Mouse (Mus musculus): ENCODE data around the gene Itgam. TPM values are rescaled to one million over a fixed set of nuclear protein-coding genes. Genes with fewer than 3 reads are reported as not detected.

Gene Itgam
- polyA plus RNA-seq, 1 experiment from 2014 or later: 0.97 TPM

DNA sequence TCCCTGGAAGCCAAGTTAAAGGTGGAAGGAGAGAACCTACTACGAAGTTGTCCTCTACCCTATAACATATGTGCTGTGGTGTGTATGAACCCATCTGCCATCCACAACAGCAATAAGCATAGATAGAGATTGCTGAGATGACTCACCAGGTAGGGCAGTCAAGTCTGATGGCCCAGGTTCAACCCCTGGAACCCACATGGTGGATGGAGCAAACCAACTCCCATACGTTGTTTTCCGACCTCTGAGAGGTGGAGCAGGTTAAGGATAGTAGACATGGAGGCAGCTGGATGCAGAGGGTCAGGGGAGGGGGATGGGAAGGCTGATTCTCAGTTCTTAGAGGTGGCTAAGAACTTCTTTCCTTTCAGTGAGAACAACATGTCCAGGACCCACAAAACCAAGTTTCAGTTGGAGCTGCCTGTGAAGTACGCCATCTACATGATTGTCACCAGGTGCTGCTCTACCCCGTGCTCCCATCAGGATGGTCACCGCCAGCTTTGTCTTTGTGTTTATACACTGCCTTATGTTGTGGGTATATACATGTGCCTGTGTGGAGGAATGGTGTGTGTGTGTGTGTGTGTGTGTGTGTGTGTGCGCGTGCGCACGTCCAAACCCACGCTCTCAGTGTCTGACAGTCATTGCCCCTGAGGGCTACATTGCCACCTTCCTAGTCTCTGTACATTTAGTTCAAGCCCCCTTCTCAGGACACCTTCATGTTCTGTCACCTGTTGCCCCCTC lies 52.1 kb downstream of the Itgam start:
- WGBS: 94% methylated on average over 11 of the region's 11 CpGs
- Histone ChIP-seq H3K9me3 (replicated peaks) (no peaks in the 10 kb centered on the region), H3K4me3 (no peak overlapping the region), H3K4me1 (0 out of 2 replicates have a peak, but pooled peaks cover 2% of the 10 kb centered on the region), H3K27ac (no peak overlapping the region), H3K9ac (no peak overlapping the region), H3K4me2 (replicated peaks) (no peak overlapping the region), H3K27me3 (no peaks in the 10 kb centered on the region), H3K36me3 (no peaks in the 10 kb centered on the region)
- ATAC-seq (ENCODE audit: low FRiP score): no peak

DNA sequence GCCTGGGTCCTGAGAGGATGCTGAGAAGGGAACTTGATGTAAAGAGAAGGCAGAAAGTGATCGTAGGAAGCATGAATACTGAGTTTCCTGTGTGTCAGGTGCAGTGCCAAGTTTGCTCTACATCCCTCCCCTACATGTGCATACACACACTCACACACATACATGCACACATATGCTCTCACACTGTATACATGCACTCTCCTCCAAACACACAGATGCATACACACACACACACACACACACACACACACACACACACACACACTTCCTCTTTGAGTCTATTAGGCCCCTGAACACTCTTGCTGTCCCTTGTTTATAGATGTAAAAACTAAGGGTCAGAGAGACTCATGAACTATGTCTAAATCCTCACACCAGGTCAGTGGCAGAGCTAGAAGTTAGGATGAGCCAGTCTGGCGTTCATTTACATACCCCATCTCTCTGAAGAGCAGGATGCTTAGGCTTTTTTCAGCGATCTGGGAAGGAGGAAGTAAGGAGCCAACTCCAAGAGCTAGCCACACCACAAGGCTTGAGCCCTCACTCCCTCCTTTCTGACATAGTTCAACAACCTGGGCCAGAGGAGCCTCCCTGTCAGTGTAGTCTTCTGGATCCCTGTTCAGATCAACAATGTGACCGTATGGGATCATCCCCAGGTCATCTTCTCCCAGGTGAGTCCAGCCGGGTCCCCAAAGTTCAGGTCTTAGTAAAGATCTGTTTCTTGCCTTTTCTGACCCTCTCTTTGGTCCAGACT lies 52.9 kb downstream of the Itgam start:
- Histone ChIP-seq H3K27ac (no peak overlapping the region), H3K27me3 (no peaks in the 10 kb centered on the region), H3K4me3 (no peak overlapping the region), H3K36me3 (no peaks in the 10 kb centered on the region), H3K9ac (no peak overlapping the region), H3K9me3 (replicated peaks) (no peaks in the 10 kb centered on the region), H3K4me1 (0 out of 2 replicates have a peak, but pooled peaks cover 2% of the 10 kb centered on the region), H3K4me2 (replicated peaks) (no peak overlapping the region)
- no peak for ATAC-seq (ENCODE audit: low FRiP score)
- 78% methylated on average over 5 of the region's 5 CpGs for WGBS

- Histone ChIP-seq H3K36me3 (no peaks in the 10 kb centered on the region), H3K9ac (no peak overlapping the region), H3K4me1 (0 out of 2 replicates have a peak, but pooled peaks cover 2% of the 10 kb centered on the region), H3K9me3 (replicated peaks) (no peaks in the 10 kb centered on the region), H3K4me2 (replicated peaks) (no peak overlapping the region), H3K27me3 (no peaks in the 10 kb centered on the region), H3K27ac (no peak overlapping the region), H3K4me3 (no peak overlapping the region)
- no peak for ATAC-seq (ENCODE audit: low FRiP score)
- 97% methylated on average over 5 of the region's 5 CpGs for WGBS
Measured at GRCm38 (mm10) chr7:128116396-128116795, 54.0 kb downstream of the Itgam start.

DNA sequence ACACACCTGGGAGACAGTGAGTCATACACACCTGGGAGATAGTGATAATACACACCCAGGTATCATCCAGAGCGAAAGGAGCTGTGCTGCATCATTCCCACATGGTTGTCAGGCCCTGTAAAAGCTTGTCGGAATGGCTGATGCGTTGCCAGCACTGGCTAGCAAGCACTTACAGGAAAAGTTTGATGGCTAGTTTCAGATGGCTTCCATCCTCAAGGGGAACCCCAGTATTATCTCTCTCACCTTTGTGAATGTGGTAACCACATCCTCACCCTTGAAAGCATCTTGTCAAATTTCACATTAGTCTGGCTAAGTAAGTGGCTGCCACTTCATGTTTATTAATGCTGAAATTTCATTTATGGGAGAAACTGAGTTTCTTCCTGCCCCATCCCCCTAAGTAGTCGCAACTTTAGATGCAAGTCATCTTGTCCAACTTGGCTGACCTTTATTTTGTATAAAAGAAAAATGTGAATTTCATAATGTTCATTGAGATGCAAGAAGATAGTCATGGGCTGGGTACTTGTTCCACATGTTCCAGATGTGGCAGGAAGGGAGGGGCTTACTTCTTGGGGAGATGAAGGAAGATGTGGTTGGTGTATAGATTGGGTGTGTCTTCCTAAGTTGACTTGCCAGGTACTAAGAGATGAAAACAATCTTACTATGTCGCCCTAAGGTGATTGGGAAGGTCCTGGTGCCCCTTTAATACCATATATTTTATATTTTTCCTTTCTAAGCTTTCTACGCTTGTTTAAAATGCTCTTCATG lies 57.5 kb downstream of the Itgam start:
- no peak overlapping the region for H3K4me2 ChIP-seq (replicated peaks)
- H3K27ac ChIP-seq: no peak overlapping the region
- ATAC-seq (ENCODE audit: low FRiP score): no peak
- H3K9me3 ChIP-seq (replicated peaks): no peaks in the 10 kb centered on the region
- H3K4me3 ChIP-seq: no peak overlapping the region
- H3K36me3 ChIP-seq: no peaks in the 10 kb centered on the region
- H3K27me3 ChIP-seq: no peaks in the 10 kb centered on the region
- no peaks in the 10 kb centered on the region for H3K4me1 ChIP-seq
- WGBS: 85% methylated on average over 6 of the region's 6 CpGs
- H3K9ac ChIP-seq: no peak overlapping the region

- H3K9me3 ChIP-seq (replicated peaks): no peaks in the 10 kb centered on the region
- H3K27me3 ChIP-seq: no peaks in the 10 kb centered on the region
- no peak for ATAC-seq (ENCODE audit: low FRiP score)
- H3K4me3 ChIP-seq: no peak within 1 kb of the TSS
- no peaks in the 10 kb centered on the region for H3K36me3 ChIP-seq
- H3K27ac ChIP-seq: no peak within 1 kb of the TSS
- H3K4me2 ChIP-seq (replicated peaks): no peak within 1 kb of the TSS
- no peak within 1 kb of the TSS for H3K9ac ChIP-seq
- 91% methylated on average over 8 of the region's 8 CpGs for WGBS
- no peaks in the 10 kb centered on the region for H3K4me1 ChIP-seq
Measured at GRCm38 (mm10) chr7:128128741-128129720, 66.6 kb downstream of the Itgam start, which contains the start of gene Itgax. TSS of gene Itgax (plus strand) at chr7:128129547.

DNA sequence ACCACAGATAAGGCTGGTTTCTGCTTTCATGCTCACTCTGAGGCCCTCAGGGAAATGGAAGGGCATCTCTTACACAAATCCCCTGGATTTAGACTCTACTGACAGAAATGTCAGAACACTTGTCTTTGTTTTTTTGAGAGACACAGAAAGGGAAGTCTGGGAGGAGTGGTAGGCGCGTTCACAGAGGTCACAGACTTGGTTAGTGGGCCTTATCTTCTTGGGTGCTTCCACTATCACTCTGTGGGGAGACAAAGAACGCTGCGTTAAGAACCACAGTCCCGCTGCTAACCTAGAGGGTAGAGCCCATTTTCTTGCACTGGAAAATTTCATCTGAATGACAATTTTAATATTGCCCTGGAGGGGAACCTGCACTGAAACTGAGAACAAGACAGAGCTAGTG lies 69.7 kb downstream of the Itgam start:
- Histone ChIP-seq H3K4me2 (replicated peaks) (no peak overlapping the region), H3K4me3 (no peak overlapping the region), H3K36me3 (no peaks in the 10 kb centered on the region), H3K4me1 (no peaks in the 10 kb centered on the region), H3K27me3 (no peaks in the 10 kb centered on the region), H3K27ac (no peak overlapping the region), H3K9me3 (replicated peaks) (no peaks in the 10 kb centered on the region), H3K9ac (no peak overlapping the region)
- WGBS: 91% methylated on average over 5 of the region's 5 CpGs
- no peak for ATAC-seq (ENCODE audit: low FRiP score)

GRCm38 (mm10) chr7:128133596-128133995 lies 71.2 kb downstream of the Itgam start:
- H3K9ac ChIP-seq: no peak overlapping the region
- ATAC-seq (ENCODE audit: low FRiP score): no peak
- 89% methylated on average over 2 of the region's 2 CpGs for WGBS
- H3K27me3 ChIP-seq: no peaks in the 10 kb centered on the region
- no peak overlapping the region for H3K4me2 ChIP-seq (replicated peaks)
- no peak overlapping the region for H3K27ac ChIP-seq
- H3K4me1 ChIP-seq: no peaks in the 10 kb centered on the region
- H3K9me3 ChIP-seq (replicated peaks): no peaks in the 10 kb centered on the region
- H3K4me3 ChIP-seq: no peak overlapping the region
- no peaks in the 10 kb centered on the region for H3K36me3 ChIP-seq

DNA sequence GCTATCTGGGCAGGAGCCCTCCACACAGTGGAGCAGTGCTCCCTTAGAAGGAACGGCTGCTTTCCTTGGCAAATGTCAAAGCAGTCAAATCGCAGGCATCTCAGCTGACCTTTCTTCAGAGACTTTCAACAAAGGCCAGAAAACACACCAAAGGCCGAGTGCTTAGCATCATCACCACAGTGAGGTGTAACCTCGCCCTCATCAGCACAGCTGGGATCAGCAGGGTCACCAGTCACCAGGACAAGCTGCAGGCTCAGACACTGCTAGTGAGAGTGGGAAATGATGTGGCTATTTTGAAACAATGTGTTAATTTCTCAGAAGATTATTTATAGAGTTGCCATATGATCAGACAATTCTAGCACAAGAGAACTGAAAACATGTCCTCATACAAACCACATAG lies 74.5 kb downstream of the Itgam start:
- no peak overlapping the region for H3K27ac ChIP-seq
- no peaks in the 10 kb centered on the region for H3K4me1 ChIP-seq
- H3K4me2 ChIP-seq (replicated peaks): no peak overlapping the region
- no peak overlapping the region for H3K4me3 ChIP-seq
- no peaks in the 10 kb centered on the region for H3K27me3 ChIP-seq
- ATAC-seq (ENCODE audit: low FRiP score): no peak
- 52% methylated on average over 4 of the region's 4 CpGs for WGBS
- no peak overlapping the region for H3K9ac ChIP-seq
- H3K36me3 ChIP-seq: no peaks in the 10 kb centered on the region
- H3K9me3 ChIP-seq (replicated peaks): no peaks in the 10 kb centered on the region

DNA sequence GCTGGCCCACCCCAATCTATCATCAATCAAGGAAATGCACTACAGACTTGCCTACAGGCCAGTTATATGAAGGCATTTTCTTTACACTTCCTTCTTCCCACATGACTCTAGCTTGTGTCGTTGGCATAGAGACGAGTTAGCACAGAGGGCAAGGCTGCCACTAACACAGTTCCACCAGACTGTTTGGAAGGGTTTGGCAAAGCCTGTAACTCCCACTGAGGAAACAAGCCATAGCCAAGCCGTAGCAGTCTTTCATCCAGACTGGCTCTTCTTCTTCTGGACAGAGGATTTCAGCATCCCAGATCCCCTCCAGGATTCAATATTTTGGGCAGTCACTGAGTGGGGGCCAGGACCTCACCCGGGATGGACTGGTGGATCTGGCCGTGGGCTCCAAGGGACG lies 77.2 kb downstream of the Itgam start:
- Histone ChIP-seq H3K36me3 (no peaks in the 10 kb centered on the region), H3K9me3 (replicated peaks) (no peaks in the 10 kb centered on the region), H3K4me2 (replicated peaks) (no peak overlapping the region), H3K27ac (no peak overlapping the region), H3K9ac (no peak overlapping the region), H3K4me1 (no peaks in the 10 kb centered on the region), H3K4me3 (no peak overlapping the region), H3K27me3 (no peaks in the 10 kb centered on the region)
- 93% methylated on average over 6 of the region's 6 CpGs for WGBS
- no peak for ATAC-seq (ENCODE audit: low FRiP score)

- H3K27me3 ChIP-seq: no peaks in the 10 kb centered on the region
- no peak for ATAC-seq (ENCODE audit: low FRiP score)
- 89% methylated on average over 8 of the region's 8 CpGs for WGBS
- no peaks in the 10 kb centered on the region for H3K4me1 ChIP-seq
- no peak overlapping the region for H3K4me3 ChIP-seq
- H3K9ac ChIP-seq: no peak overlapping the region
- H3K27ac ChIP-seq: no peak overlapping the region
- H3K4me2 ChIP-seq (replicated peaks): no peak overlapping the region
- no peaks in the 10 kb centered on the region for H3K36me3 ChIP-seq
- H3K9me3 ChIP-seq (replicated peaks): no peaks in the 10 kb centered on the region
Measured at GRCm38 (mm10) chr7:128150970-128151369, 88.5 kb downstream of the Itgam start.

- Histone ChIP-seq H3K27ac (no peak within 1 kb of the TSS), H3K27me3 (no peaks in the 10 kb centered on the region), H3K9ac (no peak within 1 kb of the TSS), H3K36me3 (no peaks in the 10 kb centered on the region), H3K4me2 (replicated peaks) (no peak within 1 kb of the TSS), H3K4me3 (no peak within 1 kb of the TSS), H3K9me3 (replicated peaks) (no peaks in the 10 kb centered on the region), H3K4me1 (no peaks in the 10 kb centered on the region)
- 96% methylated on average over 21 of the region's 21 CpGs for WGBS
- ATAC-seq (ENCODE audit: low FRiP score): no peak
Measured at GRCm38 (mm10) chr7:128154076-128154475, 91.6 kb downstream of the Itgam start, which contains the start of gene Itgad. TSS of gene Itgad (plus strand) at chr7:128154376.
